Mouse (Mus musculus) midbrain, embryonic 10.5 days (tissue): ENCODE results near the gene Hnrnpm. TPM values are rescaled to one million over a fixed set of nuclear protein-coding genes. Genes with fewer than 3 reads are reported as not detected.
"Not testable (repeated sequence)": the region's sequence is repeated elsewhere in the genome, so short reads cannot be mapped to it uniquely, and the experiment has no call there.

Experiments used
- DNase-seq: peaks from one replicate; pipeline ENCODE4 v3.0.0-alpha.2; 2017; ENCODE audit warnings: low spot score
- H3K27ac ChIP-seq: fragments of 300-500 bp; sonication (generic); replicated peaks from 2 replicates; pipeline ENCODE4 v1.5.1; 2016; ENCODE audit warnings: mild to moderate bottlenecking
- H3K27me3 ChIP-seq: fragments of 300-500 bp; sonication (generic); 2 replicates; pipeline ENCODE4 v1.6.1; 2016; ENCODE audit warnings: low read depth, mild to moderate bottlenecking; ENCODE audit not compliant: poor library complexity, severe bottlenecking
- H3K36me3 ChIP-seq: fragments of 300-500 bp; sonication (generic); 2 replicates; pipeline ENCODE4 v1.6.1; 2016; ENCODE audit warnings: mild to moderate bottlenecking, moderate library complexity
- H3K4me1 ChIP-seq: fragments of 300-500 bp; sonication (generic); 2 replicates; pipeline ENCODE4 v1.6.1; 2016
- H3K4me3 ChIP-seq: fragments of 300-500 bp; sonication (generic); 2 replicates; pipeline ENCODE4 v1.5.1; 2016; ENCODE audit warnings: mild to moderate bottlenecking, moderate library complexity
- H3K9me3 ChIP-seq: fragments of 300-500 bp; sonication (generic); replicated peaks from 2 replicates; pipeline ENCODE4 v1.6.1; 2016; ENCODE audit warnings: mild to moderate bottlenecking
- WGBS: fragments of 180-500 bp; shearing (Covaris S2); methylation state at CpG from one replicate; pipeline ENCODE4 v1.1.7; 2016; 5-methylcytosine and 5-hydroxymethylcytosine counted together
- polyA plus RNA-seq: library from polyadenylated mRNA; unstranded; fragments of >200 nt; fragmentation: Nextera tagmentation; extraction: Ambion mirVana; gene quantifications from 2 replicates; pipeline ENCODE4 v1.2.1, GENCODE M21; 2016

The Hnrnpm gene
- polyA plus RNA-seq, 1 experiment from 2014 or later, result 511 TPM

- no peak for DNase-seq
- H3K36me3 ChIP-seq, result peaks cover 21% of the 10 kb centered on the region
- no peak overlapping the region for H3K27ac ChIP-seq
- no peaks in the 10 kb centered on the region for H3K27me3 ChIP-seq
- H3K9me3 ChIP-seq, result no peaks in the 10 kb centered on the region
- peaks cover 26% of the 10 kb centered on the region for H3K4me1 ChIP-seq
- WGBS, result 93% methylated on average over 3 of the region's 3 CpGs
- H3K4me3 ChIP-seq, result no peak overlapping the region
Observed at GRCm38 (mm10) chr17:33627281-33627680, 59.4 kb downstream of the Hnrnpm start.

- 89% methylated on average over 5 of the region's 5 CpGs for WGBS
Observed at GRCm38 (mm10) chr17:33613726-33614125, 72.9 kb downstream of the Hnrnpm start.

GRCm38 (mm10) chr17:33610548-33610947 lies 76.1 kb downstream of the Hnrnpm start:
- Histone ChIP-seq H3K27me3 (no peaks in the 10 kb centered on the region), H3K9me3 (no peaks in the 10 kb centered on the region), H3K27ac (no peak overlapping the region), H3K36me3 (no peaks in the 10 kb centered on the region), H3K4me3 (no peak overlapping the region), H3K4me1 (no peaks in the 10 kb centered on the region)
- no peak for DNase-seq
- WGBS, result 91% methylated on average over 7 of the region's 7 CpGs

More at GRCm38 (mm10) chr17:33613726-33614125, 72.9 kb downstream of the Hnrnpm start:
- not testable (repeated sequence) for H3K27me3 ChIP-seq, H3K27ac ChIP-seq, H3K4me3 ChIP-seq, H3K9me3 ChIP-seq, H3K4me1 ChIP-seq, DNase-seq, H3K36me3 ChIP-seq

- H3K4me3 ChIP-seq, result no peak overlapping the region
- H3K4me1 ChIP-seq, result no peaks in the 10 kb centered on the region
- H3K27me3 ChIP-seq, result no peaks in the 10 kb centered on the region
- no peaks in the 10 kb centered on the region for H3K9me3 ChIP-seq
- H3K36me3 ChIP-seq, result no peaks in the 10 kb centered on the region
- WGBS, result 91% methylated on average over 2 of the region's 2 CpGs
- no peak overlapping the region for H3K27ac ChIP-seq
- DNase-seq, result no peak
Observed at GRCm38 (mm10) chr17:33607273-33607672, 79.4 kb downstream of the Hnrnpm start.

GRCm38 (mm10) chr17:33601947-33602346 lies 84.7 kb downstream of the Hnrnpm start:
- Histone ChIP-seq H3K9me3 (peaks cover 15% of the 10 kb centered on the region), H3K4me3 (no peak overlapping the region), H3K36me3 (no peaks in the 10 kb centered on the region), H3K4me1 (no peaks in the 10 kb centered on the region), H3K27me3 (no peaks in the 10 kb centered on the region), H3K27ac (no peak overlapping the region)
- WGBS, result 87% methylated on average over 12 of the region's 12 CpGs
- no peak for DNase-seq

GRCm38 (mm10) chr17:33600831-33601230 lies 85.8 kb downstream of the Hnrnpm start:
- Histone ChIP-seq H3K36me3 (no peaks in the 10 kb centered on the region), H3K9me3 (peaks cover 15% of the 10 kb centered on the region), H3K27ac (no peak overlapping the region), H3K27me3 (no peaks in the 10 kb centered on the region), H3K4me3 (no peak overlapping the region), H3K4me1 (no peaks in the 10 kb centered on the region)
- 78% methylated on average over 3 of the region's 3 CpGs for WGBS
- no peak for DNase-seq

- no peaks in the 10 kb centered on the region for H3K27me3 ChIP-seq
- H3K36me3 ChIP-seq, result no peaks in the 10 kb centered on the region
- H3K27ac ChIP-seq, result no peak overlapping the region
- DNase-seq, result no peak
- WGBS, result 87% methylated on average over 8 of the region's 8 CpGs
- no peak overlapping the region for H3K4me3 ChIP-seq
- H3K4me1 ChIP-seq, result no peaks in the 10 kb centered on the region
- peaks cover 15% of the 10 kb centered on the region for H3K9me3 ChIP-seq
Observed at GRCm38 (mm10) chr17:33599836-33600475, 86.7 kb downstream of the Hnrnpm start.

- H3K4me1 ChIP-seq, result no peaks in the 10 kb centered on the region
- H3K27ac ChIP-seq, result no peak overlapping the region
- H3K27me3 ChIP-seq, result no peaks in the 10 kb centered on the region
- 90% methylated on average over 5 of the region's 5 CpGs for WGBS
- no peaks in the 10 kb centered on the region for H3K36me3 ChIP-seq
- H3K4me3 ChIP-seq, result no peak overlapping the region
- peaks cover 15% of the 10 kb centered on the region for H3K9me3 ChIP-seq
- no peak for DNase-seq
Observed at GRCm38 (mm10) chr17:33598506-33598905, 88.2 kb downstream of the Hnrnpm start.

- Histone ChIP-seq H3K27ac (no peak overlapping the region), H3K4me3 (no peak overlapping the region), H3K4me1 (no peaks in the 10 kb centered on the region), H3K27me3 (no peaks in the 10 kb centered on the region), H3K9me3 (peaks cover 15% of the 10 kb centered on the region), H3K36me3 (no peaks in the 10 kb centered on the region)
- DNase-seq, result no peak
Observed at GRCm38 (mm10) chr17:33597271-33597670, 89.4 kb downstream of the Hnrnpm start.

Other genes with a start within 250 kb of the Hnrnpm start
- 37.1 and 47.6 TPM in 2 replicates for gene Adamts10, start 162.7 kb downstream of the Hnrnpm start, polyA plus RNA-seq
- gene Myo1f, start 131.2 kb downstream of the Hnrnpm start, polyA plus RNA-seq, result 1.7 and 2.9 TPM in 2 replicates
- 54.3 and 67.0 TPM in 2 replicates for gene Zfp414, start 57.8 kb downstream of the Hnrnpm start, polyA plus RNA-seq
- gene Pram1, start 48.8 kb downstream of the Hnrnpm start, polyA plus RNA-seq, result 0.22 and 0.30 TPM in 2 replicates
- 35.5 and 39.5 TPM in 2 replicates for gene March2, start 31.8 kb upstream of the Hnrnpm start, polyA plus RNA-seq
- 363 and 422 TPM in 2 replicates for gene Rab11b, start 73.7 kb upstream of the Hnrnpm start, polyA plus RNA-seq
- 17.7 and 20.7 TPM in 2 replicates for gene Angptl4, start 95.0 kb upstream of the Hnrnpm start, polyA plus RNA-seq
- 24.6 and 29.4 TPM in 2 replicates for gene Kank3, start 123.7 kb upstream of the Hnrnpm start, polyA plus RNA-seq
- 699 and 827 TPM in 2 replicates for gene Rps28, start 137.7 kb upstream of the Hnrnpm start, polyA plus RNA-seq
- gene Ndufa7, start 137.7 kb upstream of the Hnrnpm start, polyA plus RNA-seq, result 496 and 518 TPM in 2 replicates
- 82.0 and 82.4 TPM in 2 replicates for gene Cd320, start 156.2 kb upstream of the Hnrnpm start, polyA plus RNA-seq
- gene Gm7029, start 187.0 kb upstream of the Hnrnpm start, polyA plus RNA-seq, result not detected in 2 replicates
- 7.8 and 9.4 TPM in 2 replicates for gene Kifc1, start 203.8 kb upstream of the Hnrnpm start, polyA plus RNA-seq
- 0.30 TPM in 1 of 2 replicates, not detected in the other for gene Platr17, start 218.3 kb upstream of the Hnrnpm start, polyA plus RNA-seq
- gene Daxx, start 222.6 kb upstream of the Hnrnpm start, polyA plus RNA-seq, result 77.5 and 82.6 TPM in 2 replicates
- 14.9 and 17.3 TPM in 2 replicates for gene Tapbp, start 229.0 kb upstream of the Hnrnpm start, polyA plus RNA-seq
- 23.5 and 24.1 TPM in 2 replicates for gene Zbtb22, start 229.0 kb upstream of the Hnrnpm start, polyA plus RNA-seq
- gene Rgl2, start 242.7 kb upstream of the Hnrnpm start, polyA plus RNA-seq, result 43.1 and 46.9 TPM in 2 replicates